Mouse (Mus musculus) megakaryocyte, embryonic 14.5 days (primary cell): Measurements from ENCODE around the gene Arl5a.

Experiments
- FLI1 ChIP-seq: IDR thresholded peaks from 2 replicates; pipeline ENCODE4 v1.6.1; 2012; ENCODE audit warnings: low read length, inconsistent platforms, mixed read lengths
- GATA1 ChIP-seq: IDR thresholded peaks from 3 replicates; pipeline ENCODE4 v1.6.1; 2012; ENCODE audit warnings: mixed read lengths, low read length, inconsistent platforms, borderline replicate concordance

DNA sequence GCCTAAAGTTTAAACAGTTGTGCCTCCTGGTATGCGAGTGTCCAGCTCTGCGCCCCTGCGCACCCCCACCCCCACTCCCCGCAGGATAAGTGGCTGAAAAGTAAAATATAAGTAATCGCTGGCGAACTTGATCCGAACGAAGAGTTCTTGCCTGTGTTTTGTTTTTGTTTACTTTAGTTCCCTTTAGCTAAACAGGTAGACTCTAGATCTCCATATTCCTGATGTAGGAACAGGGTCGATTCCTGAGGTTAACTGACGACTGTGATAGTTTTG lies 758 bp upstream of the Arl5a start:
- no peak for TF ChIP-seq GATA1
- no peak for TF ChIP-seq FLI1
